Mouse (Mus musculus): ENCODE data around the gene Cpsf6. TPM values are rescaled to one million over a fixed set of nuclear protein-coding genes. Genes with fewer than 3 reads are reported as not detected.

Cpsf6 gene
- polyA plus RNA-seq, 1 experiment from 2014 or later, result 203 TPM

DNA sequence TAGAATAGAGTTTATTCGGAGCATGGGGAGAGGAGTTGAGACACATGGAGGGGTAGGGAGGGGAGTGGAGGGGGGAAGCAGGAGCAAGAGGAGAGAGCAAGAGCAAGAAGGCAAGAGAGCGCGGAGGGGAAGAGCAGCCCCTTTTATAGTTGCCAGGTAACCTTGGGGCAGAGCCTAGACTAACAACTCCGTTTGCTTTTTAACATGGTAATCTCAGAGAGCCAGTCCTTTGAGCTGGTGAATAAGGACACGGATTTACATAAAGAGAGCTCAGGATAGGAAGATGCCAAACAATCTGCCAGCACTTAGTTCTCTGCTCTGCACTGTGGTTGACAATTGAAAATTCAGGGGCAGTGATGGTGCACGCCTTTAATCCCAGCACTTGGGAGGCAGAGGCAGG lies 31.3 kb upstream of the Cpsf6 start:
- WGBS, result 34% methylated on average over 6 of the region's 6 CpGs
- Histone ChIP-seq H3K36me3 (no peaks in the 10 kb centered on the region), H3K4me2 (replicated peaks) (no peak overlapping the region), H3K9me3 (no peaks in the 10 kb centered on the region), H3K9ac (replicated peaks) (no peak overlapping the region), H3K4me1 (replicated peaks) (peaks cover 9% of the 10 kb centered on the region; the same call in 1 of the 2 replicates), H3K27me3 (0 out of 2 replicates have a peak, but pooled peaks cover 2% of the 10 kb centered on the region), H3K4me3 (replicated peaks) (no peak overlapping the region), H3K27ac (no peak overlapping the region)
- peak; percentile 49 for ATAC-seq

DNA sequence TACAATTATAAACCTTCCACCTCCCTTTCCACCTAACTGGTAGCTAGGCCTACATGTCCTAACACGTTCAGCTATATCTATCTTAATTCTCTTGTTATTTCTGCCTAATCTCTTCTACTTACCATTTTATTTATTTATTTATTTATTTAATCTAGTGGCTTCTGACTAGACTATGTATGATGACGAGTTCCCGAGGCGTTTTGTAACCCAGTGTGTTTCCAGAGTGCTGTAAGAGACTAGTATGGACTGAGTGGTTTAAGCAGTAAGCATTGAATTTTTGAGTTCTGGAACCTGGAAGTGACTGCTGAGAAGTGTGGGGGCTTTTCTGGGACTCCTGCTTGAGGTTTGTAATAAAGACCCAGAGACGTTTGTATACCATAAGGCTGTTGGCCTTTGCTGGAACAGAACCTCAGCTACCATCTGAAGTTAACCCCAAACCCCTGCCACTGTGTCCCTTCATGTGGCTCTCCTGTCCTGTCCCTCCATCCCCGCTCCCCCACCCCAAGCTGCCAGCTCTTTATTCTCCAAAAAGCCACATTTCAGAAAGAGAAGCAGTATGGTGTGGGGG lies 30.8 kb upstream of the Cpsf6 start:
- H3K4me1 ChIP-seq (replicated peaks), result peaks cover 9% of the 10 kb centered on the region; the same call in 1 of the 2 replicates
- H3K4me3 ChIP-seq (replicated peaks), result no peak overlapping the region
- H3K36me3 ChIP-seq, result no peaks in the 10 kb centered on the region
- 0 out of 2 replicates have a peak, but pooled peaks cover 2% of the 10 kb centered on the region for H3K27me3 ChIP-seq
- 0 out of 2 replicates have a peak, but pooled peaks have one; percentile 5 for ATAC-seq
- no peak overlapping the region for H3K4me2 ChIP-seq (replicated peaks)
- no peak overlapping the region for H3K9ac ChIP-seq (replicated peaks)
- H3K27ac ChIP-seq, result no peak overlapping the region
- no peaks in the 10 kb centered on the region for H3K9me3 ChIP-seq
- 80% methylated on average over 6 of the region's 6 CpGs for WGBS

DNA sequence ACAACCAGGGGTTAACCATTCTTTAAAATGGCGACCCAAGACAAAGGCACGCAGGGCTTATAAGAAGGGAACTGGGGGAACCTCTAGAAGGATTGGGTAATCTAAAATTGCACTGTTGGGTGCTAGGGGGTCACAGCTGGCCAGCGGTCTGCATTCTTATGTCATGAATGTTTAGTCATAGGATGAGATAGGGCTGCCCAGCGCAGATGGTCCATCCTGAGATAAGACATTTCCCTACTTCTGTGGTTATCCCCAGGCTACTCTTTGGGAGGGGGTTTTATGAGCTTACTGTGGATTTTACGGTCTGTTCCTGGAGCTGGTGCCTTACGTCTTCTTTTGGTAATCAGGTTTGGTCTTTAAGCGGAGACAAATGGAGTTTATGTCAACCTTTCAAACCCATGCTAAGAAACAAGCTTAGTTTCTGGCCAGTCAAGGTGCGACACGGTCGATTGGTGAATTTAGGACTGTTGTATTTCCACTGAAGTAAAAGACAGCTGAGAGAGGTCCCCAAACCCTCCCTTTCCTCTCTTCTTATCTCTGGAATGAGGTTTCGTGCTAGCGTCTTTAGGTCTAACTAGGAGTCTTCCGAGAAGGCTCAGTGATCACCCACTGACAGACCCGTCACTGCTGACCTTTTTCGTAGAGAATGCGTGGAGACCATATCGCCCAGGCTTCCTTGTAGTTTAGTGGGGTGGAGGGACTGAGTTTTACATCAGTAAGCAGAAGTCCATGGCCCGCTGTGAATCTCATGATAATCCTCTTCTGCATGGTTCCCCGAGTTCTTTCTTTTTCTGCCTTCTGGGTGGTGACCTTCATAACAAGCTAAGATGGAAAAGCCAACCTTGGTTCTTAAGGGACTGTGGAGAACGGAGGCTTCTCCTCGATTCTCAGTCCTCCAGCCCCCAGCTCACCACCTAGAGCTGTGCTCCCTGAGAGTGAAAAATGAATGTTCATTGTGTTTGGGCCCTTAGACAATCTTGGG lies 29.8 kb upstream of the Cpsf6 start:
- Histone ChIP-seq H3K4me1 (replicated peaks) (peaks cover 9% of the 10 kb centered on the region; the same call in 1 of the 2 replicates), H3K27ac (no peak overlapping the region), H3K9ac (replicated peaks) (no peak overlapping the region), H3K27me3 (0 out of 2 replicates have a peak, but pooled peaks cover 2% of the 10 kb centered on the region), H3K36me3 (no peaks in the 10 kb centered on the region), H3K4me2 (replicated peaks) (no peak overlapping the region), H3K9me3 (no peaks in the 10 kb centered on the region), H3K4me3 (replicated peaks) (no peak overlapping the region)
- WGBS, result 70% methylated on average over 21 of the region's 21 CpGs
- no peak for ATAC-seq

DNA sequence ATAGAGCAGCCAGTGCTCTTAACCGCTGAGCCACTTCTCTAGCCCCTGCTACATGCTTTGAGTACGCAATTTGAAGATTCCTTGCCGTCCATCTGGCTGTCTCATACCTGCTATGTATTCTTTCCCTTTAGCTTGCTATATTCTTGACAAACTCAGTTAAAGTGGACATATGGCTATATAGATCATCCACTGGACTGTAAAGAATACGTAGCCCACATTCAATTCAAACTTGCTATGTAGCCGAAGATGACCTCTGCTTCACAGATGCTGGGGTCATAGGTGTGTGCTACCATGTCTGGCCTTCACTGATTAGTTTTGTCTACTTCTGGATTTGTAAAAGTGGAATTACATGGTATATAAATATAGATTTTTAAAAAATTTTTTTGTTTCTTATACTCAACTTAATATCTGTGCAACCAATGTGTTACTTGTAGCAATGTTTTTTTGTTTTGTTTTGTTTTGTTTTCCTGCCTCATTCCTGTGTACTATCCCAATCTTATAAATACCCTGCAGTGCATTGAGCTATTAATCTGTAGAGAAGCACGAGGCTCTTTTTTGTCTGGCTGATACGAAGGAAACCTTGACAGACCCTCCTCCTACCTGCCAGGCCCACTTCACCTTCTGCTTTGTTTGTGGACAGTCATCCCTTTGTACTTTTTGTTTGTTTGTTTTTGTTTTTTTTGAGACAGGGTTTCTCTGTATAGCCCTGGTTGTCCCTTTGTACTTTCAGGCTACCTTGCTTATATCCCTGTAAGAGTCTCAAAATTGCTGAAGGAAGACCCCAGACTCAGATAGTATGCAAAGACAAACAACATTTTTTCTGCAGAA lies 28.9 kb upstream of the Cpsf6 start:
- no peak overlapping the region for H3K9ac ChIP-seq (replicated peaks)
- H3K4me2 ChIP-seq (replicated peaks), result no peak overlapping the region
- 0 out of 2 replicates have a peak, but pooled peaks cover 2% of the 10 kb centered on the region for H3K27me3 ChIP-seq
- ATAC-seq, result no peak
- whole genome bisulfite sequencing, result 84% methylated on average over 7 of the region's 7 CpGs
- no peaks in the 10 kb centered on the region for H3K9me3 ChIP-seq
- H3K4me3 ChIP-seq (replicated peaks), result no peak overlapping the region
- H3K27ac ChIP-seq, result no peak overlapping the region
- peaks cover 9% of the 10 kb centered on the region; the same call in 1 of the 2 replicates for H3K4me1 ChIP-seq (replicated peaks)
- H3K36me3 ChIP-seq, result no peaks in the 10 kb centered on the region

DNA sequence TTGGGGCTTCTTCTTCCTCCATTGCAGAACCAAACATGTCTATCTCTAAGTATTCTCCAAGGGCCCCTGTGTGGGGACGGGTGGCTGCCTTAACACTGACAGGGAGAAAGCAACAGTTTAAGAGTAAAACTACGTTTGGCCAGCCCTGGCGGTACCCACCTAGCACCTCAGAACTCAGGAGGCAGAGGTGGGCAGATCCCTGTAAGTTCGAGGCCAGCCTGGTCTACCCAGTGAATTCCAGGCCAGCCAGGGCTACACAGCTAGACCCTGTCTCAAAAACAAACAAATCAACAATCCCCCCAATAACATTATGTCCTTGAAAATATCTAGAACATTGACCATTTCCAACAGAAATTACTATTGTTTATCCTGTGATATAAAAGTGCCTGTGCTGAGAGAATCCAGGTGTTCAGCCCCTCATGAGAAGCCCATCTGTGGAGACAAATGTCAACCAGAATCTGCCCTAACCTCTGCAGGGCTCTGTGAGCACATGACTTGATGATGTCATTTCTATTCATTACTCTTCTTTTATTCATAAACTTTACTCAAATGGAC lies 28.0 kb upstream of the Cpsf6 start:
- H3K27ac ChIP-seq, result no peak overlapping the region
- no peak for ATAC-seq
- H3K36me3 ChIP-seq, result no peaks in the 10 kb centered on the region
- no peak overlapping the region for H3K4me3 ChIP-seq (replicated peaks)
- WGBS, result 82% methylated on average over 4 of the region's 4 CpGs
- H3K4me2 ChIP-seq (replicated peaks), result no peak overlapping the region
- no peak overlapping the region for H3K9ac ChIP-seq (replicated peaks)
- no peaks in the 10 kb centered on the region for H3K9me3 ChIP-seq
- H3K4me1 ChIP-seq (replicated peaks), result peaks cover 15% of the 10 kb centered on the region; the same call in 1 of the 2 replicates
- H3K27me3 ChIP-seq, result 0 out of 2 replicates have a peak, but pooled peaks cover 2% of the 10 kb centered on the region

DNA sequence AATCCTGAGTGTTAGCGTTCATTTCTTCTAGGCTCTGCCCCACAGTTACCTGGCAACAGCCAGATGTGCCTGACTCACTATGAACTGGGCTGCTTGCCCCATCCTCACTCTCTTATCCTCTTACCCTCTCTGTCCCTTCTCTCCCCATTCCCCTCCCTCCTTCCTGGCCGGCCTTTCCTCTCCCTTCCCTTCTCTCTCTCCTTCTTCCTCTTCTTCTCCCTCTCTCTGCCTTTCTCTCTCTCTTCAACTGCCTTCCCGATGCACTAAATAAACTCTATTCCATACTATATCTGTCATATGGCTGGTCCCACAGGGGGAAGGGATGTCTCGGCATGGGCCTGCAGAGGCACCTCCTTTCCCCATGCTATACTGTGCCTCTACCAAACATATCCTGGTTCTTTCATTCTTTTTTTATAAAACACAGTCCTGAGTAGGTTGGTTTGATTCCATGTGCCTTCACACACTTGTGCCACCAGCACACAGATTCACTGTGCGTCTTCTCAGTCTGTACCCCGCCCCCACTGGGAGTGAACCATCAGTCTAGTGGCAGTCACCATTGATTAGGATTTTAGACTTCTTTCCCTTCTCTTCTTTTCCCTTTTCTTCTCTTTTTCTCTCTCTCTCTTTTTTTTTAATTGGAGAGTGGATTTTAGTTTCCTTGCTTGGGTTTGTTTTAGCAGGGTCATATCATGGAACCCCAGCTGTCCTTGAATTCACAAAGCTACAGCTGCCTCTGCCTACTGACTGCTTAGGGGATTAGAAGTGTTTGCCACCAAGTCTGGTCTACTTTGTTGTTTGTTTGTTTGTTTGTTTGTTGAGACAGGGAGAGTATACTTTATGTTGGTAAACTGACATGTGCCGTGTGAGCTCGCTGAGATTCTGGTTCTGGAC lies 27.3 kb upstream of the Cpsf6 start:
- WGBS, result 88% methylated on average over 8 of the region's 8 CpGs
- Histone ChIP-seq H3K36me3 (no peaks in the 10 kb centered on the region), H3K4me3 (replicated peaks) (no peak overlapping the region), H3K4me1 (replicated peaks) (peaks cover 15% of the 10 kb centered on the region; the same call in 1 of the 2 replicates), H3K27me3 (0 out of 2 replicates have a peak, but pooled peaks cover 2% of the 10 kb centered on the region), H3K4me2 (replicated peaks) (no peak overlapping the region), H3K9ac (replicated peaks) (no peak overlapping the region), H3K9me3 (no peaks in the 10 kb centered on the region), H3K27ac (no peak overlapping the region)
- no peak for ATAC-seq

DNA sequence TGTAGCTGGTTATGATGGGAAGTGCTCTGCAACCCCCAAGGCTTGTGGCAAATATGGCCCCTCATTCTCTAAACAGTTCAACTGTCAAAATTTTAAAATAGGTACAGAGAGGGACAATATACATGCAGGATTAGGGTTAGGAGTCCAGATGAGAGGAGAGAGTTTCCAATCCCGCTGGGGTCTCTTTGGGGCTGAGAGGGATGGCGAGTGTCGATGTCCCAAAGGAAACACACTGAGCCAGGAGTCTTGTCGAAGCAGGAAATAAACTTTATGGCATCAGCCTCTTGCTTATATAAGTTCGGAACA lies 26.4 kb upstream of the Cpsf6 start:
- H3K4me2 ChIP-seq (replicated peaks), result no peak overlapping the region
- 0 out of 2 replicates have a peak, but pooled peaks cover 2% of the 10 kb centered on the region for H3K27me3 ChIP-seq
- WGBS, result 82% methylated on average over 5 of the region's 5 CpGs
- no peak overlapping the region for H3K9ac ChIP-seq (replicated peaks)
- H3K27ac ChIP-seq, result no peak overlapping the region
- ATAC-seq, result no peak
- no peaks in the 10 kb centered on the region for H3K36me3 ChIP-seq
- H3K4me1 ChIP-seq (replicated peaks), result peaks cover 10% of the 10 kb centered on the region; the same call in 1 of the 2 replicates
- H3K9me3 ChIP-seq, result no peaks in the 10 kb centered on the region
- no peak overlapping the region for H3K4me3 ChIP-seq (replicated peaks)

DNA sequence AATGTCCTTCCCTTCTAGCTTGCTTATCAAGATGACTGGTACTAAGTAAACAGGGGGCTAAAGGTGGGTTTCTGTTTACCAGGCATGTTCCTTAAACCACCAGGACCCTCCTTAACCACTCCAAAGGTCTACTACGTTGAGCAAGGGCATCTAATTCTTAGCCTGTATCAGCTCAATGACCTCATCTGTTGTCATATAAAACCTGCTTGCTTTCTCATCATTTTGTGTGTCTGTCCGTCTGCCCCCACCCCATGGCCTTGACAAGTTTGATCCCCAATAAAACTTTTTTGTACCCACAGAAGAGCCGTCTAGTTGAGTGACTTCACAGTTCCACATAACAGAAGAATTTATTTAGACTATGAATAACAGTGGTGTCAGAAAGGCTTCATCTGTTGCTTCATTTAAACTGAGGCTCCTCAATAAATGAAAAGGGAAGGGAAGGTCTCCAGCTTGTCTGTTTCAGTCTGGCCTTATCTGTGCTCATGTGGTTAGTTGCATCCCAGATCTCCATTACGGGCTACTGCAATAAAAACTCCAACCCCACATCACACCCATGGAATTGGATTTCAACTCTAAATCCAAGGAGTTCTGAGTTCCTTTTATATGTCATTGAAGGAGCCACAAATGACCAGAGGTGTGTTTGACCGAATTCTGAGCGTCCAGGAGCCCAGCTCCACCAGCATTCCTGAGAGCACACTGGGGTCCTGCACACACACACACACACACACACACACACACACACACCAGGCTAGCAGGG lies 25.9 kb upstream of the Cpsf6 start:
- Histone ChIP-seq H3K9me3 (no peaks in the 10 kb centered on the region), H3K36me3 (no peaks in the 10 kb centered on the region), H3K4me2 (replicated peaks) (no peak overlapping the region), H3K4me3 (replicated peaks) (no peak overlapping the region), H3K9ac (replicated peaks) (no peak overlapping the region), H3K4me1 (replicated peaks) (peaks cover 6% of the 10 kb centered on the region; the same call in 1 of the 2 replicates), H3K27ac (no peak overlapping the region), H3K27me3 (no peaks in the 10 kb centered on the region)
- no peak for ATAC-seq
- WGBS, result 89% methylated on average over 6 of the region's 6 CpGs

DNA sequence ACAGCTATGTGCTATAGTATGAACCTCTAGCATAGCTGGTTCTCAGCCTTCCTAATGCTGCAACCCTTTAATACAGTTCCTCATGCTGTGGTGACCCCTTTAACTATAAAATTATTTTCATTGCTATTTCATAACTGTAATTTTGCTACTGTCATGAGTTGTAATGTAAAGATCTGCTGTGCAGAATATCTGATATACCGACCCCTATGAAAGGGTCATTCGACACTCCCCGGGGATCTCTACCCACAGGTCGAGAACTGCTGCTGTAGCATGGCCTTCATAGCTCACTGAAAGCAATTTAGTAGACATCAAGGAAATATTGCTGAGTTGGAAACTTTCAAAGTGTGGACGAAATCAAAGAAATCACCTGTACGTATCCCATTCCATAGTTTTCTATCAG lies 24.6 kb upstream of the Cpsf6 start:
- Histone ChIP-seq H3K9ac (replicated peaks) (no peak overlapping the region), H3K9me3 (no peaks in the 10 kb centered on the region), H3K4me2 (replicated peaks) (no peak overlapping the region), H3K4me3 (replicated peaks) (no peak overlapping the region), H3K36me3 (no peaks in the 10 kb centered on the region), H3K27me3 (no peaks in the 10 kb centered on the region), H3K4me1 (replicated peaks) (peaks cover 6% of the 10 kb centered on the region; the same call in 1 of the 2 replicates), H3K27ac (no peak overlapping the region)
- 93% methylated on average over 6 of the region's 6 CpGs for WGBS
- no peak for ATAC-seq

DNA sequence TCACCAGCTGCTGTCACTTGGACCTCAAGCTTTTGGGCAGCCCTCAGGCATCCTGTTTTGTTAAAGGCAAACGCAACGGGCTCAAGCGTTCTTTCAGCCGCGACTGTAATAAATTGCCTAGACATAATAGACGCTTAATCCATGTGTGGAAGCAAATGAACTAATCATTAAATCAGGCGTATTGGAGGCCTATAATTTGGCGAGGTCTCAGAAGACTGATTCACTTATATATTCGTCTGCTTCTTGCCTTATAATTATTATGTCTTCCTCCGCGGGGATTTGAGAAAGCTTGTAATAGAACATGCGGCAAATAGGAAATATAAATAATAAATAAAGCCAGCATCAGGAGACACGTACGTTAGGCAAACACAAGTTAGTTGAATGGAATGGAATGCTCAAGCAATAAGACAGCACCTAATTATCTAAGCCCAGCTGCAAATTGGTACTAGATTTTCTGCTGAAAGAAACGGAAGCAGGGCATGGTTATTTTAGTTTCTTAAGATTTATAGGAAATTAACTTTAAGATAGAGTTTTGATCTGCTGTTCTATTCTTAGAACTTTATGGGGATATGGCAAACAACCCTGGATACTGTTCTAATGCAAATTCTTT lies 23.6 kb upstream of the Cpsf6 start:
- no peak overlapping the region for H3K4me2 ChIP-seq (replicated peaks)
- no peaks in the 10 kb centered on the region for H3K27me3 ChIP-seq
- H3K27ac ChIP-seq, result no peak overlapping the region
- peaks cover 6% of the 10 kb centered on the region; the same call in 1 of the 2 replicates for H3K4me1 ChIP-seq (replicated peaks)
- WGBS, result 41% methylated on average over 15 of the region's 15 CpGs
- no peaks in the 10 kb centered on the region for H3K36me3 ChIP-seq
- ATAC-seq, result no peak
- no peaks in the 10 kb centered on the region for H3K9me3 ChIP-seq
- no peak overlapping the region for H3K9ac ChIP-seq (replicated peaks)
- no peak overlapping the region for H3K4me3 ChIP-seq (replicated peaks)

All from midbrain, embryonic 13.5 days (tissue).